Mouse (Mus musculus): ENCODE results near the gene Slc2a10.

Slc2a10 gene

DNA sequence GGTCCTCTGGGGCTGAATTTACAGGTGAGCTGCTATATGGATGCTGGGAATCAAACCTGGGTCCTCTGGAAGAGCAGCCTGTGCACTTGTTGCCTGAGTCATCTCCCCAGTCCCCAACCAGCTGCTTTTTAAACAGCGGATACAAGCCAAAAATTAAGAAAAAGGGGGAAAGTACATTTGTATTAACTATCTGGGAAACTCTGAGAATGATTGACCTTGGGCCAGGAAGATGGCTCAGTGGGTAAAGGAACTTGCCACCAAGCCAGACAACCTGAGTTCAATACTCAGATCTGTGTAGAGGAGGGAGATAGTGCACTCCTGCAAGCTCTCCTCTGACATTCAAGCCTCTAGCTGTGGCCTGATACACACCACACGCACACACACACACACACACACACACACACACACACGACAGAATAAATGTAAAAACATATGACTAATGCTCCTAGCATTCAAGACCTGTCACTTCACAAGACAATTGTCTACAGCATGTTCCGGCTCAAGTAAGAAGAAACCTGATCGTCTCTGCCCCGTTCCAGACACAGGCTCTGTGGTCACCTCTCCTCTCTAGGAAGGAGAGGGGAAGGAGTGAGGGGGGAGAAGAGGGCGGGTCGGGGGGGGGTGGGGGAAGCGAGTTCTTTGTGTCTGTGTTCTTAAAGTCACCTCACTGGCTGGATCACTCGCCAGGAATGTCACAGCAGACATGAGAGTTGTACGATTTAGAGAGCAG lies 56.1 kb downstream of the Slc2a10 start:
- in situ Hi-C loops (cut with MboI, MseI), result no loop called here

- in situ Hi-C loops (cut with MboI, MseI), result no loop called here
These were observed 58.3 kb downstream of the Slc2a10 start for GRCm38 (mm10) chr2:165561861-165562260.

- in situ Hi-C loops (cut with MboI, MseI), result no loop called here
These were observed 59.9 kb downstream of the Slc2a10 start for GRCm38 (mm10) chr2:165563298-165564058.

GRCm38 (mm10) chr2:165564101-165564500 lies 60.5 kb downstream of the Slc2a10 start:
- in situ Hi-C loops (cut with MboI, MseI), result no loop called here

GRCm38 (mm10) chr2:165564620-165565019 lies 61.0 kb downstream of the Slc2a10 start:
- in situ Hi-C loops (cut with MboI, MseI), result no loop called here

DNA sequence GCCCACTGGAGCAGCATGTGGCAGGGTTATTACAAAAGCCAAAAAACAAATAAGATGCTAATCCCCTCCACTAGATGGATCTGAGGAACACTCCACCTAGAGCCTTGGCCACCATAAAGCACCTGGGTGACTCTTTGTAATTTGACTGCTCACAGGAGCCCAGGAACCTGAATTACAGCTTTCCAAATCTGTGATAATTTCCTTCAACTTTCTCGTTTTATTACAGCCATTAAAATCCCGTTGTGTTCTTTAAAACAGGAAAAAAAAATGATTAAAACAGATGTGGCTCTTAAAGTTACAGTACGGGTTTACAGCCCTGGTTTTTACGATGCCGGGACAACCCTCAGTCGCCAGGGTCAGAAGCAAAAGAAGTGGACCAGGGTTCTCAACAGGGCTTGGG lies 63.3 kb downstream of the Slc2a10 start:
- in situ Hi-C loops (cut with MboI, MseI), result no loop called here

DNA sequence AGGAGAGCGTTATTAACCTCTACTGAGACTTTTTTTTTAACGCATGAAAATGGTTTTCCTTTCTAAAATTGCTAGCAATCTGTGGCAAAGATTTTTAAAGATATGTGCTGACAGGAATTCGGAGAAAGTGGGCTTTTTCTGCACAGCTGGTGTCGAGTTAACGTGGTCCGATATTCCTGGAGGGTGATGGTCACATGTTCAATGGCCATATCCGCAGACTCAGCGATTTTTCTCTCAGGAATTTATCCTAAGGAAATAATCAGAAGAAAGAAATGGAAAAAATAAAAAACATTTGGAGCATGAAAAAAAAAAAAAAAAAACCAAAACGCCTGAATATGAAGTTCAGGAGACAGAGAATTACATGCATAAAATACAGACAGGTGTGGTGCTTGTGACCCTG lies 64.2 kb downstream of the Slc2a10 start:
- in situ Hi-C loops (cut with MboI, MseI), result no loop called here

GRCm38 (mm10) chr2:165568911-165569310 lies 65.3 kb downstream of the Slc2a10 start:
- in situ Hi-C loops (cut with MboI, MseI), result no loop called here

Data from T-helper 1 cell (primary cell).